Mouse (Mus musculus): ENCODE measurements around the gene Gss. TPM values are rescaled to one million over a fixed set of nuclear protein-coding genes. Genes with fewer than 3 reads are reported as not detected.

Gene Gss
- polyA plus RNA-seq, 1 experiment from 2014 or later, result 43.4 TPM

- 48% methylated on average over 43 of the region's 43 CpGs for WGBS
- H3K27ac ChIP-seq, result no peak overlapping the region
- peaks cover 22% of the 10 kb centered on the region for H3K36me3 ChIP-seq
- H3K27me3 ChIP-seq (replicated peaks), result peaks cover 34% of the 10 kb centered on the region
- H3K9me3 ChIP-seq, result no peaks in the 10 kb centered on the region
- peaks cover 19% of the 10 kb centered on the region for H3K4me1 ChIP-seq
- no peak for ATAC-seq (ENCODE audit: insufficient read depth, low FRiP score, low read depth)
- H3K4me2 ChIP-seq, result no peak overlapping the region
- no peak overlapping the region for H3K9ac ChIP-seq
- no peak overlapping the region for H3K4me3 ChIP-seq (replicated peaks)
These were observed 38.2 kb upstream of the Gss start for GRCm38 (mm10) chr2:155630590-155631416.

GRCm38 (mm10) chr2:155630153-155630552 is 37.5 kb upstream of the Gss start:
- ATAC-seq (ENCODE audit: insufficient read depth, low FRiP score, low read depth), result no peak
- H3K4me2 ChIP-seq, result no peak overlapping the region
- no peak overlapping the region for H3K9ac ChIP-seq
- H3K9me3 ChIP-seq, result no peaks in the 10 kb centered on the region
- no peak overlapping the region for H3K4me3 ChIP-seq (replicated peaks)
- H3K27me3 ChIP-seq (replicated peaks), result peaks cover 34% of the 10 kb centered on the region
- peaks cover 20% of the 10 kb centered on the region for H3K36me3 ChIP-seq
- WGBS, result 59% methylated on average over 20 of the region's 20 CpGs
- H3K27ac ChIP-seq, result no peak overlapping the region
- H3K4me1 ChIP-seq, result peaks cover 19% of the 10 kb centered on the region

- Histone ChIP-seq H3K4me3 (replicated peaks) (peak overlapping the region; percentile 36), H3K36me3 (peaks cover 11% of the 10 kb centered on the region), H3K27me3 (replicated peaks) (peaks cover 34% of the 10 kb centered on the region), H3K9me3 (no peaks in the 10 kb centered on the region), H3K27ac (no peak overlapping the region), H3K4me1 (peaks cover 19% of the 10 kb centered on the region), H3K9ac (no peak overlapping the region), H3K4me2 (peak overlapping the region; percentile 83)
- 2% methylated on average over 35 of the region's 35 CpGs for WGBS
- ATAC-seq (ENCODE audit: insufficient read depth, low FRiP score, low read depth), result no peak; the same call in 1 of the 2 replicates
These were observed 36.6 kb upstream of the Gss start for GRCm38 (mm10) chr2:155629231-155629661.

- Histone ChIP-seq H3K4me1 (peaks cover 19% of the 10 kb centered on the region), H3K4me3 (replicated peaks) (no peak overlapping the region), H3K27me3 (replicated peaks) (peaks cover 34% of the 10 kb centered on the region), H3K27ac (no peak overlapping the region), H3K9me3 (no peaks in the 10 kb centered on the region), H3K9ac (no peak overlapping the region), H3K4me2 (no peak overlapping the region), H3K36me3 (peaks cover 9% of the 10 kb centered on the region; the same call in 1 of the 2 replicates)
- no peak for ATAC-seq (ENCODE audit: insufficient read depth, low FRiP score, low read depth)
- 86% methylated on average over 13 of the region's 13 CpGs for WGBS
These were observed 35.9 kb upstream of the Gss start for GRCm38 (mm10) chr2:155628519-155628918.

- Histone ChIP-seq H3K27ac (no peak overlapping the region), H3K9ac (no peak overlapping the region), H3K27me3 (replicated peaks) (peaks cover 34% of the 10 kb centered on the region), H3K36me3 (peaks cover 9% of the 10 kb centered on the region; the same call in 1 of the 2 replicates), H3K4me1 (peaks cover 16% of the 10 kb centered on the region), H3K4me3 (replicated peaks) (no peak overlapping the region), H3K9me3 (no peaks in the 10 kb centered on the region), H3K4me2 (no peak overlapping the region)
- ATAC-seq (ENCODE audit: insufficient read depth, low FRiP score, low read depth), result no peak
- WGBS, result 82% methylated on average over 9 of the region's 9 CpGs
These were observed 35.5 kb upstream of the Gss start for GRCm38 (mm10) chr2:155628112-155628511.

GRCm38 (mm10) chr2:155627030-155627738 is 34.6 kb upstream of the Gss start:
- Histone ChIP-seq H3K4me1 (peaks cover 9% of the 10 kb centered on the region), H3K9ac (no peak overlapping the region), H3K27ac (no peak overlapping the region), H3K36me3 (peaks cover under 1% of the 10 kb centered on the region; the same call in 1 of the 2 replicates), H3K4me3 (replicated peaks) (no peak overlapping the region), H3K4me2 (no peak overlapping the region), H3K27me3 (replicated peaks) (peaks cover 39% of the 10 kb centered on the region), H3K9me3 (no peaks in the 10 kb centered on the region)
- 0 out of 2 replicates have a peak, but pooled peaks have one; percentile 3 for ATAC-seq (ENCODE audit: insufficient read depth, low FRiP score, low read depth)
- 56% methylated on average over 21 of the region's 21 CpGs for WGBS

GRCm38 (mm10) chr2:155626277-155626676 is 33.7 kb upstream of the Gss start:
- WGBS, result 52% methylated on average over 15 of the region's 15 CpGs
- no peak overlapping the region for H3K4me3 ChIP-seq (replicated peaks)
- no peaks in the 10 kb centered on the region for H3K36me3 ChIP-seq
- H3K27ac ChIP-seq, result no peak overlapping the region
- no peak overlapping the region for H3K9ac ChIP-seq
- no peak overlapping the region for H3K4me2 ChIP-seq
- H3K27me3 ChIP-seq (replicated peaks), result peaks cover 39% of the 10 kb centered on the region
- no peaks in the 10 kb centered on the region for H3K9me3 ChIP-seq
- peaks cover 9% of the 10 kb centered on the region for H3K4me1 ChIP-seq
- ATAC-seq (ENCODE audit: insufficient read depth, low FRiP score, low read depth), result no peak

- peaks cover 28% of the 10 kb centered on the region for H3K27me3 ChIP-seq (replicated peaks)
These were observed 32.1 kb upstream of the Gss start for GRCm38 (mm10) chr2:155624730-155625129.

GRCm38 (mm10) chr2:155623996-155624395 is 31.4 kb upstream of the Gss start:
- peaks cover 22% of the 10 kb centered on the region; the same call in 1 of the 2 replicates for H3K27me3 ChIP-seq (replicated peaks)
- H3K9me3 ChIP-seq, result no peaks in the 10 kb centered on the region
- no peak for ATAC-seq (ENCODE audit: insufficient read depth, low FRiP score, low read depth)
- H3K27ac ChIP-seq, result no peak overlapping the region
- WGBS, result 75% methylated on average over 6 of the region's 6 CpGs
- no peak overlapping the region for H3K4me2 ChIP-seq
- H3K4me1 ChIP-seq, result peaks cover 2% of the 10 kb centered on the region; the same call in 1 of the 2 replicates
- H3K4me3 ChIP-seq (replicated peaks), result no peak overlapping the region
- no peak overlapping the region for H3K9ac ChIP-seq
- no peaks in the 10 kb centered on the region for H3K36me3 ChIP-seq

More at GRCm38 (mm10) chr2:155624730-155625129, 32.1 kb upstream of the Gss start:
- Histone ChIP-seq H3K27ac (no peak overlapping the region), H3K4me2 (no peak overlapping the region), H3K9me3 (no peaks in the 10 kb centered on the region), H3K9ac (no peak overlapping the region), H3K4me3 (replicated peaks) (no peak overlapping the region), H3K36me3 (no peaks in the 10 kb centered on the region), H3K4me1 (peaks cover 8% of the 10 kb centered on the region)
- 37% methylated on average over 10 of the region's 10 CpGs for WGBS
- no peak for ATAC-seq (ENCODE audit: insufficient read depth, low FRiP score, low read depth)

GRCm38 (mm10) chr2:155622606-155623005 is 30.0 kb upstream of the Gss start:
- WGBS, result 30% methylated on average over 11 of the region's 11 CpGs
- H3K4me2 ChIP-seq, result no peak overlapping the region
- no peak overlapping the region for H3K27ac ChIP-seq
- H3K4me1 ChIP-seq, result no peaks in the 10 kb centered on the region
- no peak overlapping the region for H3K4me3 ChIP-seq (replicated peaks)
- no peaks in the 10 kb centered on the region for H3K36me3 ChIP-seq
- H3K27me3 ChIP-seq (replicated peaks), result peaks cover 17% of the 10 kb centered on the region; the same call in 1 of the 2 replicates
- no peak for ATAC-seq (ENCODE audit: insufficient read depth, low FRiP score, low read depth)
- no peak overlapping the region for H3K9ac ChIP-seq
- no peaks in the 10 kb centered on the region for H3K9me3 ChIP-seq

GRCm38 (mm10) chr2:155619817-155620216 is 27.2 kb upstream of the Gss start:
- H3K4me1 ChIP-seq, result no peaks in the 10 kb centered on the region
- no peak overlapping the region for H3K4me3 ChIP-seq (replicated peaks)
- no peaks in the 10 kb centered on the region for H3K9me3 ChIP-seq
- peak; percentile 62; the same call in 1 of the 2 replicates for ATAC-seq (ENCODE audit: insufficient read depth, low FRiP score, low read depth)
- H3K27ac ChIP-seq, result no peak overlapping the region
- H3K4me2 ChIP-seq, result no peak overlapping the region
- H3K36me3 ChIP-seq, result no peaks in the 10 kb centered on the region
- H3K27me3 ChIP-seq (replicated peaks), result 0 out of 2 replicates have a peak, but pooled peaks cover 8% of the 10 kb centered on the region
- no peak overlapping the region for H3K9ac ChIP-seq
- 16% methylated on average over 8 of the region's 8 CpGs for WGBS

GRCm38 (mm10) chr2:155616971-155617370 is 24.4 kb upstream of the Gss start:
- no peak overlapping the region for H3K4me2 ChIP-seq
- H3K36me3 ChIP-seq, result no peaks in the 10 kb centered on the region
- WGBS, result 48% methylated on average over 6 of the region's 6 CpGs
- 0 out of 2 replicates have a peak, but pooled peaks cover 6% of the 10 kb centered on the region for H3K4me1 ChIP-seq
- no peaks in the 10 kb centered on the region for H3K9me3 ChIP-seq
- 0 out of 2 replicates have a peak, but pooled peaks cover 6% of the 10 kb centered on the region for H3K27me3 ChIP-seq (replicated peaks)
- no peak overlapping the region for H3K4me3 ChIP-seq (replicated peaks)
- H3K27ac ChIP-seq, result no peak overlapping the region
- ATAC-seq (ENCODE audit: insufficient read depth, low FRiP score, low read depth), result no peak
- no peak overlapping the region for H3K9ac ChIP-seq

All from stomach, embryonic 15.5 days (tissue).